Mouse (Mus musculus): Measurements from ENCODE around the gene Prr7. TPM values are rescaled to one million over a fixed set of nuclear protein-coding genes. Genes with fewer than 3 reads are reported as not detected.

Prr7 gene
- 7.6 and 17.6 TPM in 2 replicates for polyA plus RNA-seq (2012; ENCODE audit: low replicate concordance)

GRCm38 (mm10) chr13:55464027-55464884 is at the start of gene Prr7:
Gene Prr7 (plus strand): TSS chr13:55464267.

GRCm38 (mm10) chr13:55414743-55415380 is 49.2 kb upstream of the Prr7 start, which contains the start of gene Pfn3:
Gene Pfn3 (minus strand): TSS chr13:55415232.

GRCm38 (mm10) chr13:55426613-55427012 is 37.5 kb upstream of the Prr7 start, which contains the start of gene F12:
Gene F12 (minus strand): TSS chr13:55426793.

GRCm38 (mm10) chr13:55444937-55445315 is 19.1 kb upstream of the Prr7 start, which contains the start of gene Grk6:
Gene Grk6 (plus strand): TSS chr13:55445072.

GRCm38 (mm10) chr13:55487578-55488498 is 23.8 kb downstream of the Prr7 start, which contains the start of gene Dbn1:
Gene Dbn1 (minus strand): TSS chr13:55488111.

GRCm38 (mm10) chr13:55513111-55513748 is 49.2 kb downstream of the Prr7 start, which contains the start of gene Pdlim7:
Gene Pdlim7 (minus strand): TSS chr13:55513676.

Other genes starting within 250 kb of the Prr7 start
- 179 and 301 TPM in 2 replicates for gene Prelid1, start 143.8 kb upstream of the Prr7 start, polyA plus RNA-seq (2012; ENCODE audit: low replicate concordance)
- gene Rab24, start 142.3 kb upstream of the Prr7 start, polyA plus RNA-seq (2012; ENCODE audit: low replicate concordance): 62.5 and 73.7 TPM in 2 replicates
- 21.1 and 29.5 TPM in 2 replicates for gene Mxd3, start 134.4 kb upstream of the Prr7 start, polyA plus RNA-seq (2012; ENCODE audit: low replicate concordance)
- 50.0 and 75.4 TPM in 2 replicates for gene Lman2, start 101.5 kb upstream of the Prr7 start, polyA plus RNA-seq (2012; ENCODE audit: low replicate concordance)
- gene Rgs14, start 94.5 kb upstream of the Prr7 start, polyA plus RNA-seq (2012; ENCODE audit: low replicate concordance): 7.6 and 7.9 TPM in 2 replicates
- gene Slc34a1, start 66.1 kb upstream of the Prr7 start, polyA plus RNA-seq (2012; ENCODE audit: low replicate concordance): 0.12 TPM in 1 of 2 replicates, not detected in the other
- gene Pfn3, start 49.0 kb upstream of the Prr7 start, polyA plus RNA-seq (2012; ENCODE audit: low replicate concordance): not detected in 2 replicates
- not detected in 2 replicates for gene F12, start 37.5 kb upstream of the Prr7 start, polyA plus RNA-seq (2012; ENCODE audit: low replicate concordance)
- 104 and 119 TPM in 2 replicates for gene Grk6, start 19.2 kb upstream of the Prr7 start, polyA plus RNA-seq (2012; ENCODE audit: low replicate concordance)
- 7.5 and 13.0 TPM in 2 replicates for gene Dbn1, start 23.8 kb downstream of the Prr7 start, polyA plus RNA-seq (2012; ENCODE audit: low replicate concordance)
- gene Pdlim7, start 49.4 kb downstream of the Prr7 start, polyA plus RNA-seq (2012; ENCODE audit: low replicate concordance): 81.6 and 121 TPM in 2 replicates
- 130 and 341 TPM in 2 replicates for gene Dok3, start 65.0 kb downstream of the Prr7 start, polyA plus RNA-seq (2012; ENCODE audit: low replicate concordance)
- gene Ddx41, start 72.4 kb downstream of the Prr7 start, polyA plus RNA-seq (2012; ENCODE audit: low replicate concordance): 55.9 and 93.7 TPM in 2 replicates
- 70.3 and 217 TPM in 2 replicates for gene Fam193b, start 106.9 kb downstream of the Prr7 start, polyA plus RNA-seq (2012; ENCODE audit: low replicate concordance)
- gene Tmed9, start 109.5 kb downstream of the Prr7 start, polyA plus RNA-seq (2012; ENCODE audit: low replicate concordance): 98.3 and 191 TPM in 2 replicates
- 10.5 and 13.1 TPM in 2 replicates for gene B4galt7, start 135.6 kb downstream of the Prr7 start, polyA plus RNA-seq (2012; ENCODE audit: low replicate concordance)
- gene Caml, start 158.7 kb downstream of the Prr7 start, polyA plus RNA-seq (2012; ENCODE audit: low replicate concordance): 15.1 and 16.2 TPM in 2 replicates
- 9.6 and 22.7 TPM in 2 replicates for gene Ddx46, start 170.8 kb downstream of the Prr7 start, polyA plus RNA-seq (2012; ENCODE audit: low replicate concordance)
- gene B230219D22Rik, start 228.9 kb downstream of the Prr7 start, polyA plus RNA-seq (2012; ENCODE audit: low replicate concordance): 9.0 and 10.1 TPM in 2 replicates

Measured in leukemia stem cell, adult 10-12 weeks (primary cell).